Mouse (Mus musculus): ENCODE measurements around the gene Mrgprg. TPM values are rescaled to one million over a fixed set of nuclear protein-coding genes. Genes with fewer than 3 reads are reported as not detected.

The Mrgprg gene
- total RNA-seq, 2 experiments from 2014 or later: not detected

DNA sequence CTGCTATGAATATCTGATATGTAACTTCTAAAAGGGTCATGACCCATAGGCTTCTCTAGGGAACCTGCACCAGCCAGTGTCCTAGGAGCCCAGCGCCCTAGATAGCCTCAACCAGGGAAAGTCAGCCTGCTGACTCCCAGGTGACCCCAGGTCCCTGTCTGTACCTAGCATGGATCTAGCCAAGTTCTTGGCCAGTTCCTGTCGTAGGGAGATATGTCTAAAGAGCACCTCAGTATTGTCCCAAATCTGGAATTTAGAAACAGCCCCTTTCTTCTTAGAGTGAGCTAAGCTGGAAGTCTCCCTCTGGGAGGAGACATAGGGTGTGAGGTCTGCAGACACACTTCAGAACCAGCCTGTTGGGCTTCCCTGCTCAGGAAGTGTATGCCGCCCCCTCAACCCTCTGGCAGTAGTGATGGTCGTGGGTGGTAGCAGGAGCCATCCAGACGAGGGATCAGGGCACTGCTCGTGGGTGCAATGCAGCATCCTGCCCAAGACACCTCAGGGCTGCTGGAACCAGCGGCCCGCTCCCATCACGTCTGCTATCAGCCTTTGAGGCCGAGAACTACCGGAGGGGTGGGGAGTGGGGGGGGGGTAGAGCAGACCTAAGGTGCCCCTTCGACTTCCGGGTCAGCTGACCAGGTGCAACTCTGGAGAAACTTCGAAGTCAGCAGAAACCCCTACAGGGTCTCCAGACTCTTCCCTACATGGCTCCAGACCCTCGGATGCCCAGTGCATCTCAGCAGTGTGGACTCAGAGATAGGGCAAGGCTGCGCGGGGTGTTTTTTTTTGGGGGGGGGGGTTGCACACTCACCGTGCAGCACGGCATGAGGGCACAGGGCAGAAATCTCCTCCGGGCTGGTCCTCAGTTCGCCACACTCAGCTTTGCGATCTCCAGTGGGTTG is 10.4 kb downstream of the Mrgprg start, which contains the start of gene Osbpl5:
Gene Osbpl5 (minus strand): TSS at position 861 of the 902 bp plus-strand sequence.
- DNase-seq (ENCODE audit: low spot score in 2 of 2): peak in 1 of 2 experiments; percentile 45

GRCm38 (mm10) chr7:143755357-143756124 is 11.3 kb downstream of the Mrgprg start:
- no peak for DNase-seq (ENCODE audit: low spot score in 2 of 2)

DNA sequence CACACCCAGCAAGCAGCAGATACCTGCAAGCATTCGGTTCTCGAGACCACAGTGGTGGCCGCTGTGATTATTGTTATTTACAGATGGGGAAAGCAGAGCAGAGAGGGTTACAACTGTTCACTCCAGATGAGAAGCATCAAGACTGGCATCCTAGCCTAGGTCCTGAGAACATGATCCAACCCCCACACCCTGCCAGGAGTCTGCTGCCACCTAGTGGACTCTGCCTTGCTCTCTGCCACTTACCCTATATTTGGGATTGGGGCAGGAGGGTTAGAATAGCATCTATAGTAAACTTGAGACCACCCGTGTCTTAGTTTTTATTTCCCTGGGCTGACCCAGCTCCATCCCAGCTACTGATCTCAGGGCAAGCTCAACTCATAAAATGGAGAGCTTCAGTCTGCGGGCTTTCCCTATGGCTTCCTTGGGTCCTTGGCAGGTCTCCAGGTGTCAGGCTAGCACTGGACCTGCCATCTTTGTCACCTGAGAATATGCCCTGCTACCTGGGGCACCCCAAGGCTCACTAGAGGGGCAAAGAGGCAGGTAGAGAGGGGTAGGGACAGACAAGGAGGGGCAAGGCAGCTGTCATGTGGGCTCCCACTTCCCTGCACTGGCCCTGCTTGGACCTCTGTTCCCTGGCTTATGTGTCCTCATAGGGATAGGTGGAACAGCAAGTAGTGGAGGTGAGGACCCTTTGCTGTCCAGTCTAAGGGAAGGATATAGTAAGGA is 12.6 kb downstream of the Mrgprg start:
- peak in 1 of 2 experiments; percentile 62 for DNase-seq (ENCODE audit: low spot score in 2 of 2)

DNA sequence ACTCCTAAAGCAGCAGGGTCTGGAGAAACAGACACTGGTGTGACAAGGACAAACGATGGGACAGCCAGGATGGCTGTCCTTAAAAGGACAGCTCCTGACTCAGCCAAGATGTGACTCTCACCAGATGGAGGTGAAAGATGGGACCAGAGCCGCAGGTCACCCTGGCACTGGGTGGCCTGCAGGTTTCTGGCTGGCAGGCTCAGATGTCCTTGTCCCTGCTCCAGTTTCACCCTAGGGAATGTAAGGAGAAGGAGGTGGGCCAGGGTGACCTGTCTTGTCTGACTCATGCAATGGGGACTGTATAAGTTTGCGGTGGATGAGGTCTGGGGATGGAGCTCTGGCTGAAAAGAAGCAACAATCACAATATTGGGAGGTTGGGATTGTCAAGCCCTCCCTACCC is 14.2 kb downstream of the Mrgprg start:
- no peak for DNase-seq (ENCODE audit: low spot score in 2 of 2)

GRCm38 (mm10) chr7:143752056-143752455 is 14.7 kb downstream of the Mrgprg start:
- DNase-seq (ENCODE audit: low spot score in 2 of 2): no peak

- no peak for DNase-seq (ENCODE audit: low spot score in 2 of 2)
Observed at GRCm38 (mm10) chr7:143751380-143751779, 15.4 kb downstream of the Mrgprg start.

GRCm38 (mm10) chr7:143749045-143749444 is 17.7 kb downstream of the Mrgprg start:
- no peak for DNase-seq (ENCODE audit: low spot score in 2 of 2)

- DNase-seq (ENCODE audit: low spot score in 2 of 2): peak; percentile 86 to 95
Observed at GRCm38 (mm10) chr7:143748041-143748868, 18.5 kb downstream of the Mrgprg start.

GRCm38 (mm10) chr7:143740653-143741052 is 26.1 kb downstream of the Mrgprg start:
- no peak for DNase-seq (ENCODE audit: low spot score in 2 of 2)

DNA sequence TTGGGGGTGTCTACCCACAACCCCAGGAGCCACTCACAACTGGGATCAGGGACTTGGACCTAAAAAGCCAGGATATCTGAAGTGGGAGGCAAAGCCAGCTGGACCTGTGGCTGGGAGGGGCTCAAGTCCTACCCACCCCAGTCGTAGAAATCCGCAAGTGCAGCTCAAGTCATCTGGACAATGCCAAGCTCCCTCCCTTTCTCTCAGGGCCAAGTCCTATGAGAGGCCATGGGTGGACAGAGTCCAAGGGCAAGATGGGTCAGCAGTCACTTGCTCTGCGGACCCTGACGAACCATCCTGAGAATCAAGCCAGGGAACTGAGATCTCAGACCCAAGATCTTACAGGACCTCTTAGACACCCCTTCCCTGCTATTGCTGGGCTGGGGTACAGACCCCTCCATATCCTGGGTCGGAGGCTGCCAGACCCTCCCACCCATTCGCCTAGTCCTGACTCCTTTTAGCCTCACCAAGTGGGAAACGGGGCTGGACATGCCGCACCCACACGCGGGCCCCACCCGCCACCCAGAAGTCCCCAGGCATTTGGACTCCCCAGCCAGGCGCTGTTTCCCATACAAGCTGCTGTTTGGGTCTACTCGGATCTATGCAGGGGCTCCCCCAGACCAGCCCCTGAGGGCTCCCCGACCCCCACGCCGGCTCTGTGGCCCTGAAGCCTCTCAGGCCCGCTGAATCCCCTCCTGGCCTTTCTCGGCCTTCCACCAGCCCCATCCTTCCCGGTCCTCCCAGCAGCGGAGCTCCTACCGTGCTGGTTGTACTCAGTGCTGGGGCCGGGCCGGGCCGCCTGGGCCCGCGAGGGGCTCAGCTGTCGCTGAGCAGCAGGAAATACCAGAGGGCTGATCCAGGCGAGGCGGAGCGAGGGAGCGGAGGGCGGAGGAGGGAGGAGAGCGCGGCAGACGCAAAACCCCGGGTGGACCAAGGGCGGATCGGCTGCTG is 27.0 kb downstream of the Mrgprg start:
- peak; percentile 66 to 77 for DNase-seq (ENCODE audit: low spot score in 2 of 2)

GRCm38 (mm10) chr7:143738601-143739006 is 28.2 kb downstream of the Mrgprg start:
- DNase-seq (ENCODE audit: low spot score in 2 of 2): no peak

DNA sequence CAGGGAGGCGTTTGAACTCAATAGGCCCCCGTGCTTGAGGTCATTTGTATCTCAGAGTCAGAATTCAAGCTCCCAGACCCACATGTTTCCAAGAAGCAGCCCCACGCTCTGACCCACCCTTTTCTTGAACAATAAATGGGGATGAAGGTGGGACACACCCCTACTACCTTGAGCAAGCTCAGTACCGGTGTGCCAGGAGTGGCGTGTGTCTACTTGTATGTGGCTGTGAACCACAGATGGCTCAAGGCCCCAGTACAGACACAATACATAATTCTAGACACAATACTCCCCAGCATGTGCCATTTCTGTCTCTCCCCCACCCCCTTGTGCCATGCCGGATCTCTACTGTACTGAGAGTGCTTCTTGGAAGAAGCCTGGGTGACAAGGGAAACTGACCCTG is 28.6 kb downstream of the Mrgprg start:
- no peak for DNase-seq (ENCODE audit: low spot score in 2 of 2)

DNA sequence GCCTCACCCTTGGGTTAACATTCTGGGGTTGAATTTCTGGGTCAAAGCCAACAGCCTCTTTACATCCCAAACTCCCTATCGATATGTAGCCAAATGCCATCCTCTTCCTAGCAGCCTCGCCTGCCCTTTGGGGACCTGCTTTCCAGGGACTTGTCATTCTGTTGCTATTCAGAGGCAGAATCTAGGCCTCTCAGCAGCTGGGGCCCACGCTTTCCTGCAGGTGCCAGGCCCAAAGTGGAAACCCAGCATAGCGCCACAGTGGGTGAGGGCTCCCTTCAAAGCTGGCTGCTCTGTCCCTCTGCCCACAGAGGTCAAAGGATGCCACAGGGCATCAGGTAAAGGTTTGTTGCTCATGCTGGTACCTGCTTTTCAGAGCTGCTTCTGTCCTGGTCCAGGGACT is 33.0 kb downstream of the Mrgprg start:
- DNase-seq (ENCODE audit: low spot score in 2 of 2): no peak

DNA sequence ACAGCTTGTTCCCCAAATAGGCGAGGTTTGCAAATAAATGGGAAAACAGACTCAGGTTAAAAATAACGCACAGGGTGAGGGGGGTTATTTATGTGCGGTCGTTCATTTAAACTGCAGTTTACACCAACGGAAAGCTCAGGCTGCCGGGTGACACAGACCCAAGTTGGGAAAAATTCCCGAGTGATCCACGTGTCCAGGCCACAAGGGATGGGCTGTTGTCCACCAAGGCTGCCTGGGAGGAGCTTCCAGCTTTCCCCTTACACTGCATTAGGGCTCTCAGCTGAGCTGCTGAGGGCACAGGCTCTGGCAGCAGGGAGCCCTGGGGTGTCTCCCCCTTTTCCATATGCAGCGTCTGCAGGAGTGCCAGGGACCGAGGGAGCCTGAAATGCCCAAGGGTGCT is 36.9 kb downstream of the Mrgprg start:
- no peak for DNase-seq (ENCODE audit: low spot score in 2 of 2)

GRCm38 (mm10) chr7:143726396-143726795 is 40.4 kb downstream of the Mrgprg start:
- DNase-seq (ENCODE audit: low spot score in 2 of 2): no peak

- no peak for DNase-seq (ENCODE audit: low spot score in 2 of 2)
Observed at GRCm38 (mm10) chr7:143723841-143724240, 43.0 kb downstream of the Mrgprg start.

GRCm38 (mm10) chr7:143722646-143723045 is 44.1 kb downstream of the Mrgprg start:
- DNase-seq (ENCODE audit: low spot score in 2 of 2): peak in 1 of 2 experiments; percentile 60

GRCm38 (mm10) chr7:143717811-143718210 is 49.0 kb downstream of the Mrgprg start:
- DNase-seq (ENCODE audit: low spot score in 2 of 2): no peak
